Mouse (Mus musculus) midbrain, embryonic 16.5 days (tissue): ENCODE results near the gene Sox6. TPM values are rescaled to one million over a fixed set of nuclear protein-coding genes. Genes with fewer than 3 reads are reported as not detected.

ENCODE experiments used
- ATAC-seq: fragments of 200-750 bp; cut with Nextera tagmentation; 2 replicates; pipeline ENCODE4 v1.8.0; 2017; ENCODE audit warnings: moderate TSS enrichment
- H3K27ac ChIP-seq: fragments of 300-500 bp; sonication (generic); 2 replicates; pipeline ENCODE4 v1.5.1; 2014; ENCODE audit warnings: mild to moderate bottlenecking, low read length, mixed read lengths
- H3K27me3 ChIP-seq: fragments of 300-500 bp; sonication (generic); 2 replicates; pipeline ENCODE4 v1.6.1; 2014; ENCODE audit warnings: low read depth, low read length, mixed read lengths; ENCODE audit not compliant: control insufficient read depth, insufficient read depth
- H3K36me3 ChIP-seq: fragments of 300-500 bp; sonication (generic); 2 replicates; pipeline ENCODE4 v1.6.1; 2014; ENCODE audit warnings: mild to moderate bottlenecking, low read length, moderate library complexity, mixed read lengths; ENCODE audit not compliant: control insufficient read depth, insufficient read depth
- H3K4me1 ChIP-seq: fragments of 300-500 bp; sonication (generic); 2 replicates; pipeline ENCODE4 v1.6.1; 2014; ENCODE audit warnings: mild to moderate bottlenecking, low read length, mixed read lengths; ENCODE audit not compliant: control insufficient read depth, insufficient read depth
- H3K4me2 ChIP-seq: fragments of 300-500 bp; sonication (generic); 2 replicates; pipeline ENCODE4 v1.6.1; 2014; ENCODE audit warnings: mild to moderate bottlenecking, low read length, mixed read lengths
- H3K4me3 ChIP-seq: fragments of 300-500 bp; sonication (generic); 2 replicates; pipeline ENCODE4 v1.5.1; 2014; ENCODE audit warnings: low read depth, mild to moderate bottlenecking, low read length, moderate library complexity, mixed read lengths
- H3K9ac ChIP-seq: fragments of 300-500 bp; sonication (generic); 2 replicates; pipeline ENCODE4 v1.6.1; 2014; ENCODE audit warnings: low read depth, low read length, mixed read lengths
- H3K9me3 ChIP-seq: fragments of 300-500 bp; sonication (generic); replicated peaks from 2 replicates; pipeline ENCODE4 v1.6.1; 2014; ENCODE audit warnings: mild to moderate bottlenecking, low read length, mixed read lengths; ENCODE audit not compliant: control insufficient read depth, poor library complexity, severe bottlenecking
- WGBS: fragments of 180-500 bp; shearing (Covaris S2); extraction: QIAGEN DNeasy Blood & Tissue Kit; methylation state at CpG from one replicate; pipeline ENCODE4 v1.1.7; 2014; 5-methylcytosine and 5-hydroxymethylcytosine counted together
- polyA plus RNA-seq: library from polyadenylated mRNA; unstranded; fragments of >200 nt; fragmentation: Nextera tagmentation; extraction: Ambion mirVana; gene quantifications from 2 replicates; pipeline ENCODE4 v1.2.1, GENCODE M21; 2015

Gene Sox6
- polyA plus RNA-seq, 1 experiment from 2014 or later: 47.2 TPM

DNA sequence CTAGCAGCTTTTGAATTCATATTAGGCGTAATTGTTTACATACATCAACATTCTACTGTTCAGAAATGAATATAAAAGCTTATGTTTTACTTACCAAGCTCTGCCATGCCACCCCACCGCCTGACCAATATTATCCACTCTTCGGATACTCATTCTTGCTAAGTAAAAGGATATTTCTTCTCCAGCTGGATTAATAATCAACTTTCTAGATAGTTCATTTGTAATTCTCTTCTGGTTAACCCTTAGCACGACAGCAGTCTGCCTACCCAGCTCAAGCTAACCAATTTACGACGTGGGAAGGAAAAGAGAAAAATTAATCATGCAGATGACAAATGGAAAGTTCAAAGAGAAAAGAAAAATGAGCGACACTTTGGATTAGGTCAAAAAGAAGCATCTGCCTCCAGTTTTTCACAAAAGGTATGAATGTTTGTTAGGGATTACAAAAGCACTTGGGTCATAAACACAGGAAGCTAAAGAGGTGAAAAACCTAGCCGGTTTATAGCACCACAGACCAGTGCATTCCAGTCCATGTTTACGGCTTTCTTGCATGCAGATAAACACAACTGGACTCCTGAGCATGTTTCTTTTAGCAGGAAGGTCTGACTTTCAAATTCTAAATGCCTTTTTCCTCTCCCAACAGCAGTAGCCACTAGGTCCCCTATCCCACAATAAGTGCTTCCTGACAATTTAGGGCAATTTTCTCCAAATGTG is 178.8 kb downstream of the Sox6 start:
- no peak for ATAC-seq
- no peak overlapping the region for H3K4me2 ChIP-seq
- H3K36me3 ChIP-seq: no peaks in the 10 kb centered on the region
- no peaks in the 10 kb centered on the region for H3K4me1 ChIP-seq
- H3K27me3 ChIP-seq: no peaks in the 10 kb centered on the region
- H3K4me3 ChIP-seq: no peak overlapping the region
- 81% methylated on average over 9 of the region's 9 CpGs for WGBS
- H3K9ac ChIP-seq: no peak overlapping the region
- H3K27ac ChIP-seq: no peak overlapping the region
- no peaks in the 10 kb centered on the region for H3K9me3 ChIP-seq

- no peaks in the 10 kb centered on the region for H3K36me3 ChIP-seq
- no peak overlapping the region for H3K4me3 ChIP-seq
- H3K9me3 ChIP-seq: no peaks in the 10 kb centered on the region
- WGBS: 94% methylated on average over 4 of the region's 4 CpGs
- H3K27me3 ChIP-seq: no peaks in the 10 kb centered on the region
- no peak overlapping the region for H3K9ac ChIP-seq
- H3K27ac ChIP-seq: no peak overlapping the region
- H3K4me2 ChIP-seq: no peak overlapping the region
- H3K4me1 ChIP-seq: no peaks in the 10 kb centered on the region
- ATAC-seq: no peak
Observed at GRCm38 (mm10) chr7:115851131-115851530, 187.5 kb downstream of the Sox6 start.

- Histone ChIP-seq H3K9me3 (no peaks in the 10 kb centered on the region), H3K4me1 (no peaks in the 10 kb centered on the region), H3K4me3 (no peak overlapping the region), H3K36me3 (no peaks in the 10 kb centered on the region), H3K27ac (no peak overlapping the region), H3K4me2 (no peak overlapping the region), H3K27me3 (no peaks in the 10 kb centered on the region), H3K9ac (no peak overlapping the region)
- WGBS: 89% methylated on average over 4 of the region's 4 CpGs
- ATAC-seq: no peak
Observed at GRCm38 (mm10) chr7:115845791-115846366, 192.7 kb downstream of the Sox6 start.

DNA sequence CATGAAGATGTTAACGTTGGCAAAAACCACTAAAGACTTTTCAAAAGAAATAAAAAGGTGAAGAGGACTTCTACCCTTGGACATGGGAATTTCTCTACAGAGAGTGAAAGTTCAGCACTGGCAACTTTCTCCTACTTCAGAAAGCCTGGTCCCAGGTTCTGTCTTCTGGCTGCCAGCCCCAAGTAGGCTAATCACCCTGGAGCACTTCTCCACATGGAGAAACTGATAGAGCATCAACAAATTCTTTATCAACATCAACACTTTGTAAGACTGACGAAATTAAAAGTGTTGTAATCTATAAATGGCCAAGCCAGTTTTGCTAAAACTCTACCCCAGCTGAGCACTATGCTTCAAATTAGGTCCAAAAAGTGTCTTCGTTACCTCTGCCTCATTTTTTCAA is 193.7 kb downstream of the Sox6 start:
- Histone ChIP-seq H3K9ac (no peak overlapping the region), H3K9me3 (no peaks in the 10 kb centered on the region), H3K27me3 (no peaks in the 10 kb centered on the region), H3K27ac (no peak overlapping the region), H3K36me3 (no peaks in the 10 kb centered on the region), H3K4me3 (no peak overlapping the region), H3K4me2 (no peak overlapping the region), H3K4me1 (no peaks in the 10 kb centered on the region)
- no peak for ATAC-seq
- WGBS: 95% methylated on average over 3 of the region's 3 CpGs

DNA sequence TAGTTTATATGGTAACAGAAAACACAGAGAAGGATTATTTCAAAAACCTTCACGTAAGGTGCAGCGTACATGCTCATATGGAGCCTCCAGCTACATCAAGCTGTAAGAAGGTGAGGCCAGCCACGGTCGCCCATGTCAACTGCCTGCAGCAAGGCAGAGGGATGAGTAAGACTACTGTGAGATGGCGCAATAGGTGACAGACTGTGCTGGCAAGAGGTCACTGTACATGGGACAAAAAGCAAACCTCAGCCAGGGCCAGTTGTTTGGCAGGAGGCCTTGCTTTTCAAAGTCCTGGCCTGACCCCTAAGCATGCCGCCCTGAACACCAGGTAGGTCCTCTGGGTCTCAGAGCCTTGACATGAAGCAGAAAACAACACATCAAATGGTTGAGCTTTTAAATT is 194.2 kb downstream of the Sox6 start:
- ATAC-seq: no peak
- Histone ChIP-seq H3K27ac (no peak overlapping the region), H3K9ac (no peak overlapping the region), H3K4me2 (no peak overlapping the region), H3K36me3 (no peaks in the 10 kb centered on the region), H3K9me3 (no peaks in the 10 kb centered on the region), H3K27me3 (no peaks in the 10 kb centered on the region), H3K4me1 (no peaks in the 10 kb centered on the region), H3K4me3 (no peak overlapping the region)
- WGBS: 95% methylated on average over 6 of the region's 6 CpGs

- Histone ChIP-seq H3K27ac (no peak overlapping the region), H3K9ac (no peak overlapping the region), H3K4me2 (no peak overlapping the region), H3K4me1 (no peaks in the 10 kb centered on the region), H3K4me3 (no peak overlapping the region), H3K27me3 (no peaks in the 10 kb centered on the region), H3K9me3 (no peaks in the 10 kb centered on the region), H3K36me3 (no peaks in the 10 kb centered on the region)
- ATAC-seq: no peak
Observed at GRCm38 (mm10) chr7:115842251-115842650, 196.3 kb downstream of the Sox6 start.

DNA sequence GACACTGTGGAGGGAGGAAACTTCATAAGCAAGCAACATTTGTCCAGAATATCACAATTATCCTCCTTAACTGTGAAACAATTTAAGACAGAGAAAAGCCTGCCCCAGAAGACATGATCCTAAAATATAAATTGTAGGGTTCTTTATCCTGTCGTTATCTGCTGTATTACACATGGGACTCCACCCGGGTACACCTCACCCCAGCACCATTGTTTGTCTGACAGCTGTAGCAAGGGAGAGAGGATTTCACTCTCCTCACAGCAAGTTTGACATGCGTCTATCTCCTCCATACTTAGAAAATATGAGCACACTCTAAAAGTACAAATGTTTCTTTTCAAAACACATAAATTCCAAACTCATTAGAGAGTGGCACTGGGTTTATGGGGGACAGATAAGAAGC is 198.0 kb downstream of the Sox6 start:
- 59% methylated on average over 3 of the region's 3 CpGs for WGBS
- H3K36me3 ChIP-seq: no peaks in the 10 kb centered on the region
- no peak overlapping the region for H3K4me3 ChIP-seq
- no peaks in the 10 kb centered on the region for H3K9me3 ChIP-seq
- H3K4me2 ChIP-seq: no peak overlapping the region
- no peak overlapping the region for H3K9ac ChIP-seq
- no peaks in the 10 kb centered on the region for H3K27me3 ChIP-seq
- no peak overlapping the region for H3K27ac ChIP-seq
- no peaks in the 10 kb centered on the region for H3K4me1 ChIP-seq
- no peak for ATAC-seq

DNA sequence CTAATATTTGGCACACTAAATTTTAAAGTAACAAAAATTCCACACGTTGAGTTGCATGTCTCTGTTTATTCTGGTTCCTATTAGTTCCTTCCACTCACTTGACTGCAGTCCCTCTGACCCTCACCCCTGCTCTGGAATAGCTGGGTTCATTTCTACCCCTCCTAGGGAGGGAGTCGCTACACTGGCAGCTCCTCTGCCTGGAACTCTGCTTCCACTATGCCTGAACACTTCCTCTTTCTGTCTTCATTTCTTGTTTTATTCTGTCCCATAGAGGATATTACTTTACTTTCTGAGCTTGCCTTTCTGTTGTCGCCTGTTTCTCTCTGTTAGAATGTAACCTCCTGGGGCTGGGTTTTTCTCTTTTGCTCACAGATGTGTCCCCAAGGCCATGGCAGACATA is 203.6 kb downstream of the Sox6 start:
- H3K36me3 ChIP-seq: no peaks in the 10 kb centered on the region
- 86% methylated on average over 3 of the region's 3 CpGs for WGBS
- H3K27me3 ChIP-seq: no peaks in the 10 kb centered on the region
- H3K4me1 ChIP-seq: peaks cover 3% of the 10 kb centered on the region; the same call in 1 of the 2 replicates
- no peaks in the 10 kb centered on the region for H3K9me3 ChIP-seq
- no peak for ATAC-seq
- H3K27ac ChIP-seq: no peak overlapping the region
- no peak overlapping the region for H3K4me2 ChIP-seq
- no peak overlapping the region for H3K4me3 ChIP-seq
- no peak overlapping the region for H3K9ac ChIP-seq

- H3K36me3 ChIP-seq: no peaks in the 10 kb centered on the region
- H3K4me3 ChIP-seq: no peak overlapping the region
- no peaks in the 10 kb centered on the region for H3K9me3 ChIP-seq
- ATAC-seq: no peak
- H3K4me2 ChIP-seq: no peak overlapping the region
- no peak overlapping the region for H3K9ac ChIP-seq
- no peak overlapping the region for H3K27ac ChIP-seq
- no peaks in the 10 kb centered on the region for H3K27me3 ChIP-seq
- H3K4me1 ChIP-seq: peaks cover 3% of the 10 kb centered on the region; the same call in 1 of the 2 replicates
- 32% methylated on average over 3 of the region's 3 CpGs for WGBS
Observed at GRCm38 (mm10) chr7:115833701-115834100, 204.9 kb downstream of the Sox6 start.
